14 mouse cellular contexts compared by ENCODE assay signal in the genomic region with DNA sequence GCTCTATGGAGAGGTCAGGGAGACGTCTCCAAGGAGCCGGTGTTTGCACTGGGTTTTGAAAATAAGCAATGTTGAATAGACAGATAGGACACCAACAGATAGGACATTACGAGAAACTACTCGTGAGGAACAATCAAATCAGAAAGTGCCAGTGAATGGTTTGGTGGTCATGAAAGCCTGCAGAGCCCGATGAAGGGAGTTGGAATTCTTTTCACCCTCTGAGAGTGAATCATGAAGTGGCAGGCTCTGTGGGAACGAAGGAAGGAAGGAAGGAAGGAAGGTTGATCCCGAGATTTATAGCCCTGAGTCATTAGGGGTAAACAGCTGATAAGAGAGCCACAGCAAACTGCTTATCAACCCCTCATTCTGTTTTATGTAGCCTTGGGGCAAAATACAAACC. TPM values are rescaled to one million over a fixed set of nuclear protein-coding genes. Genes with fewer than 3 reads are reported as not detected.
A peak's percentile ranks its signal among the peaks of the same experiment; 100 is the strongest.
DNase-seq lines count a peak whose midpoint lies in the region; ATAC-seq lines count a peak whose summit lies in the region.
"Had no signal": no experiment of that assay in that cellular context is flagged by ENCODE, and none has a peak within 500 bp of the region (broad histone marks: within the 10 kb centered on the region; RNA-seq: fewer than 3 reads in every experiment).

No protein-coding gene starts in this region.

- H3K9ac ChIP-seq in kidney, embryonic 15.5 days, result no peak overlapping the region
- no peak overlapping the region for H3K9ac ChIP-seq in midbrain, embryonic 13.5 days (replicated peaks)
- H3K9ac ChIP-seq: embryonic facial prominence, embryonic 13.5 days; hindbrain, embryonic 13.5 days had no signal

- peak overlapping the region; percentile 25 for H3K4me2 ChIP-seq in kidney, embryonic 15.5 days
- no peak overlapping the region for H3K4me2 ChIP-seq in midbrain, embryonic 13.5 days (replicated peaks)
- H3K4me2 ChIP-seq: embryonic facial prominence, embryonic 13.5 days; hindbrain, embryonic 13.5 days had no signal

- H3K36me3 ChIP-seq in kidney, embryonic 15.5 days, result no peaks in the 10 kb centered on the region
- no peaks in the 10 kb centered on the region for H3K36me3 ChIP-seq in macrophage (ENCODE audit: inconsistent target)
- no peaks in the 10 kb centered on the region for H3K36me3 ChIP-seq in midbrain, embryonic 13.5 days
- H3K36me3 ChIP-seq: embryonic facial prominence, embryonic 13.5 days had no signal

- H3K27me3 ChIP-seq in kidney, embryonic 15.5 days, result no peaks in the 10 kb centered on the region
- H3K27me3 ChIP-seq in midbrain, embryonic 13.5 days, result no peaks in the 10 kb centered on the region
- H3K27me3 ChIP-seq: embryonic facial prominence, embryonic 13.5 days; hindbrain, embryonic 13.5 days had no signal

- WGBS in kidney, embryonic 15.5 days, result 13% methylated on average over 7 of the region's 7 CpGs
- WGBS in macrophage (ENCODE audit: missing documents), result 17% methylated on average over 7 of the region's 7 CpGs
- 15% methylated on average over 7 of the region's 7 CpGs for WGBS in midbrain, embryonic 13.5 days

- peak; percentile 60 to 88 for DNase-seq in adrenal gland, adult (ENCODE audit: inconsistent age in 2 of 2, low spot score in 1 of 2)
- no peak for DNase-seq in adrenal gland, postnatal 25 days
- DNase-seq in kidney, postnatal 4 days, result no peak
- DNase-seq in Muller cell, postnatal 12 days (ENCODE audit: inconsistent ontology term), result peak; percentile 86
- DNase-seq in right cerebral cortex, adult 2 months (ENCODE audit: low spot score in 2 of 2), result no peak
- DNase-seq: cerebellum, adult 11-12 months; right cerebral cortex, postnatal 4 days; thymus, postnatal 4 days had no signal

- ATAC-seq in kidney, embryonic 15.5 days (replicated peaks; ENCODE audit: low FRiP score), result no peak
- ATAC-seq in midbrain, embryonic 13.5 days, result no peak

- peaks cover 88% of the 10 kb centered on the region for H3K79me2 ChIP-seq in macrophage (ENCODE audit: inconsistent target)

- H3K4me1 ChIP-seq in kidney, embryonic 15.5 days, result peaks cover 26% of the 10 kb centered on the region
- peaks cover 4% of the 10 kb centered on the region; the same call in 1 of the 2 replicates for H3K4me1 ChIP-seq in midbrain, embryonic 13.5 days (replicated peaks)
- H3K4me1 ChIP-seq: embryonic facial prominence, embryonic 13.5 days; hindbrain, embryonic 13.5 days had no signal

- H3K9me3 ChIP-seq in kidney, embryonic 15.5 days (replicated peaks), result no peaks in the 10 kb centered on the region
- H3K9me3 ChIP-seq in midbrain, embryonic 13.5 days, result 0 out of 2 replicates have a peak, but pooled peaks cover 2% of the 10 kb centered on the region
- H3K9me3 ChIP-seq: embryonic facial prominence, embryonic 13.5 days; hindbrain, embryonic 13.5 days had no signal

- H3K27ac ChIP-seq in kidney, embryonic 15.5 days, result peak overlapping the region; percentile 19; the same call in 1 of the 2 replicates
- H3K27ac ChIP-seq in macrophage, result peak overlapping the region; percentile 53
- H3K27ac ChIP-seq in midbrain, embryonic 13.5 days, result no peak overlapping the region
- H3K27ac ChIP-seq: embryonic facial prominence, embryonic 13.5 days; hindbrain, embryonic 13.5 days; layer of hippocampus, adult 2 months had no signal

- H3K4me3 ChIP-seq in kidney, embryonic 15.5 days (replicated peaks), result no peak overlapping the region
- H3K4me3 ChIP-seq in macrophage (ENCODE audit: inconsistent target), result no peak overlapping the region
- no peak overlapping the region for H3K4me3 ChIP-seq in midbrain, embryonic 13.5 days (replicated peaks)
- H3K4me3 ChIP-seq: embryonic facial prominence, embryonic 13.5 days; hindbrain, embryonic 13.5 days; layer of hippocampus, adult 2 months had no signal

RNA-seq across cellular contexts. Expression of gene Camk2d, which starts 15.5 kb away (rescaled TPM):
- 94.4 and 105 TPM in 2 replicates for total RNA-seq in adrenal gland, postnatal 25 days (2021)
- 23.5 and 30.6 TPM in 2 replicates for polyA plus RNA-seq in kidney, embryonic 15.5 days (2015; fragmentation: Nextera tagmentation; extraction: Ambion mirVana)
- 1,000 to 10,000 TPM in 2 of 26 experiments, 100 to 1,000 TPM in 24; 279 to 1,204 (median 350) TPM for total RNA-seq in macrophage (2018; cell fraction: chromatin; rRNA removed)
- 100 to 1,000 TPM in 2 of 26 experiments, 10 to 100 TPM in 24; 62.6 to 103 (median 86.1) TPM for total RNA-seq in macrophage (2018; cell fraction: cytosol; rRNA removed)
- 1,000 to 10,000 TPM in 1 of 26 experiments, 100 to 1,000 TPM in 25; 170 to 1,142 (median 219) TPM for total RNA-seq in macrophage (2018; cell fraction: nucleus; rRNA removed)
- polyA plus RNA-seq in macrophage (2018), result 34.7 to 93.5 TPM (median 69.7 TPM) in 3 replicates
- polyA plus RNA-seq in midbrain, embryonic 13.5 days (2015; fragmentation: Nextera tagmentation; extraction: Ambion mirVana), result 22.7 and 24.3 TPM in 2 replicates

Comparison
In these comparisons a context has a peak if more than half of its experiments do, and no peak if none do; other contexts are left out.
1. DNase-seq: peak in adrenal gland, adult (2 of 2) and Muller cell, postnatal 12 days (single experiment); none in adrenal gland, postnatal 25 days (single experiment), kidney, postnatal 4 days (0 of 2) and right cerebral cortex, adult 2 months (0 of 2).